Mouse (Mus musculus) T-helper 1 cell (primary cell): ENCODE data around the gene Bace2.

ENCODE experiments used
- in situ Hi-C: fragments of 300-600 bp; cut with MboI, MseI; formaldehyde crosslinking; loops from one replicate; pipeline ENCODE4 v1.15.1; 2025; ENCODE audit warnings: high pct_unique_total_duplicates

Gene Bace2

GRCm38 (mm10) chr16:97401741-97402140, 45.2 kb downstream of the Bace2 start:
- in situ Hi-C loops = loop anchor here (10.0 kb wide), 1 partner anchor 1627 kb away; no protein-coding TSS in a partner anchor

GRCm38 (mm10) chr16:97402213-97402785, 45.8 kb downstream of the Bace2 start:
- in situ Hi-C loops = loop anchor here (10.0 kb wide), 1 partner anchor 1627 kb away; no protein-coding TSS in a partner anchor

- in situ Hi-C loops = loop anchor here (10.0 kb wide), 1 partner anchor 1631 kb away; no protein-coding TSS in a partner anchor
Observed at GRCm38 (mm10) chr16:97405476-97406012, 49.0 kb downstream of the Bace2 start.

DNA sequence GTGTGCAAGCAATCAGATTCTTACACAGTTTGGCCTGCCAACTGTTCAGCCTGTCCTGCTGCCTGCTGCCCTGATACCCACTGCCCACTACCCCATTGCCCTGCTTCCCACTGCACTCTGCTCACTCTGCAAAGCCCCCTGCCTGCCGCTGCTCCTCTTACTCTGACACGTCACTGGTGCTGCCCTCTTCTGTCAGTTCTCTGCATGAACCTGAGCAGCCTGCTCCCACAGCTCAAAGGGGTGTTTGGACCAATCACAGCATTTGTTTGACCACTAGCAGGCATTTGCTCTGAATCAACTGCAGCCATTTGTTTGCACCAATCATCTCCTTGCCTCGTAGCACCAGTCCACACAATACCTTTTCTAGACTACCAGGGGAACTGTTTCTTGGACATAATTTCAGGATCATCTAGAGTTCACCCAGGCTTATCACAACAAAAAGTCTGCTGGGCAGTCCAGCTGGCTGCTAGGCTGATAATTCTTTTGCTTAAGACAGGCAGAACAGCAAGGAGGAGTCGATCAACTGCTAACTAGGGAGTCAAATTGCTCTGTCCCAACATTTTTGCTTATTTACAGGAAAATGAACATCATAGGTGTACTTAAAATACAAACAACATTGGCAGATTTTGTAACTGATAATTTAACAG, 61.5 kb downstream of the Bace2 start:
- in situ Hi-C loops = no loop called here

GRCm38 (mm10) chr16:97418749-97419453, 62.4 kb downstream of the Bace2 start:
- in situ Hi-C loops = no loop called here

DNA sequence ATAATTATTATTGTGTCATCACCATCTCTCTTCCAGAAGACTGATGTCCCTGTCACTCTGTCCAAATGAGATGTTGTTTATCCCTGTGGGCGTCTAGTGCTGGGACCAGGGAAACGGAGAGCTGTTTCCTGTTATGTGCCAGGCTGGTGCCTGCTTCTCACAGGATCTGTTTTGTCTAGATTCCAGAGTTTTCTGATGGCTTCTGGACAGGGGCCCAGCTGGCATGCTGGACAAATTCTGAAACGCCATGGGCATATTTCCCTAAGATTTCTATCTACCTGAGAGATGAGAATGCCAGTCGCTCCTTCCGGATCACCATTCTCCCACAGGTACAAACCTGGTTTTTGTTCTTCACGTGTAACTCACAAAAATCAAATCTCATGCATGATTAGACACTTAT, 65.1 kb downstream of the Bace2 start:
- in situ Hi-C loops = no loop called here

DNA sequence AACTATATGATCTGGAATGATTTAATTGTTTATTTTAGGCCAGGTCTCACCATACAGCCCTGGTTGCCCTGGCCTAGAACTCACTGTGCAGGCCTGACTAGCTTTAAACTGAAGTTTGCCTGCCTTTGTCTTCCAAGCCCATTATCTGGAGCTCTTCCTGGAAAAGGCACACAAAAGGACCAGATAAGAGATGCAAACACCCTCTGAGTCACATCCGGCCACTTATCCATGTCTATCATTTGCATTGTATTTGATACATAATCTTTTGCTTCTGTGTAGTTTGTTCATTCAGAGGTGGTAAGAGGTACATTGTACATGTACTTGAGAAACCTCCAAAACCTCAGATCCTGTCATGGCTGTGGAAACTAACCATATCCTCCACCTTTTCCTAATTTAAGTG, 67.1 kb downstream of the Bace2 start:
- in situ Hi-C loops = no loop called here

- in situ Hi-C loops = no loop called here
Observed at GRCm38 (mm10) chr16:97428026-97428425, 71.5 kb downstream of the Bace2 start.

GRCm38 (mm10) chr16:97430091-97430490, 73.5 kb downstream of the Bace2 start:
- in situ Hi-C loops = no loop called here

DNA sequence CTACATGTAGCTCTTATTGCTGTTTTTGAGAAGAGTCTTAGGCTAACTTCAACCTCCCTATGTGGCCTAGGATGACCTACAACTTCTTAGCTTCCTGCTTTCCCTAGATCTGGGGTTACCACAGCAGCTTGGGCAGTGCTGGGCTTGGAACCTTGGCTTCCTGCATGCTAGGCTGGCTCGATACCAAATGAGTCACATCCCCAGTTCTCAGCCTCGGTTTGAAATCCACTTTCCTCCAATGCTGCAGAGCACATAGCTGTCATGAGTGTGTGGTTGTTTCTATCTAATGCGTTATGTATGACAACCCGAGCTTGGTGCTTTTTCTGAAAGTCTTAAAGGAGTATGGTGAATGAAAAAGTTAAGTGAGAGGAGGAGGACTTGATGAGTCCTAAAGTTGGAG, 74.8 kb downstream of the Bace2 start:
- in situ Hi-C loops = no loop called here

DNA sequence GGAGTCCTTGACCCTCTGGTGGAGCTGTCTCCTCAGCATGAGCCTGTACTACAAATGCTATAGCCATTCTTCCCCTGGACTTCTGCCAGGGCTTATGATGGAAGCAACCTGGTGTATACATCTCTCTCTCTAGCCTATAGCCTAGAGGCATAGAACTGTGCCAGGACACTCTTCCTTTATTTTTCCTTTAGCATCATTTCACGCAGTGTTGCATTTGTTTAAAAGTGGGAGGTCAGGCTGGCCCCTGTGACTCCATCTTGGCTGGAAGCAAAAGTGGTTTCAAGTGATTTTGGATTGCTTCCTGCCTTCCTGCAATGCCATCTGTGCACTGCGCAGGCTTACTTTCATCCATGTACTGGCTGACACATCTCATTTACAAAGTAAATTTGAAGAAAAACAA, 77.7 kb downstream of the Bace2 start:
- in situ Hi-C loops = no loop called here

- in situ Hi-C loops = loop anchor here (5.0 kb wide), 1 partner anchor 150 kb away; no protein-coding TSS in a partner anchor
Observed at GRCm38 (mm10) chr16:97437448-97438056, 81.0 kb downstream of the Bace2 start.

GRCm38 (mm10) chr16:97438191-97438590, 81.6 kb downstream of the Bace2 start:
- in situ Hi-C loops = loop anchor here (5.0 kb wide), 1 partner anchor 149 kb away; no protein-coding TSS in a partner anchor

DNA sequence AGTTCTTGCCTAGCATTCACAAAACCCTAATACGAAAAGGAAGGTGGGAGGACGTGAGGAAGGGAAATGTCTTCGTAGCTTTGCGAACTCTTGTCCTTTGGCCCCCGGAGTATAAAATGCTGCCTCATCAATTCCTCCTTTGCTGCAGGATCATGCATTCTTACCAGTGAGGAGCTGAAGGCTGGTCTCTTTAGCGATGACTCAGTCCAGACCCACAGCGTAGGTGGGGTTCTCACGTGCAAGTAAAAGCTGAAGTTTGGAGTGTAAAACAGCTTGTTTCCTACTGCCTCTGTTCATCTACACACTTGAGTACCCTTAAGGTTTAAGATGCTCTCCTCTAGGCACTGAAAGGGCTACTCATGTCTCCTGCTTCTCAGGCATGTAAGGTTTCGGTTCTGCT, 85.4 kb downstream of the Bace2 start:
- in situ Hi-C loops = no loop called here

- in situ Hi-C loops = no loop called here
Observed at GRCm38 (mm10) chr16:97443670-97444263, 87.2 kb downstream of the Bace2 start.

- in situ Hi-C loops = no loop called here
Observed at GRCm38 (mm10) chr16:97447386-97447785, 90.8 kb downstream of the Bace2 start.

- in situ Hi-C loops = no loop called here
Observed at GRCm38 (mm10) chr16:97459831-97460230, 103.3 kb downstream of the Bace2 start.

- in situ Hi-C loops = no loop called here
Observed at GRCm38 (mm10) chr16:97461271-97461670, 104.7 kb downstream of the Bace2 start.

DNA sequence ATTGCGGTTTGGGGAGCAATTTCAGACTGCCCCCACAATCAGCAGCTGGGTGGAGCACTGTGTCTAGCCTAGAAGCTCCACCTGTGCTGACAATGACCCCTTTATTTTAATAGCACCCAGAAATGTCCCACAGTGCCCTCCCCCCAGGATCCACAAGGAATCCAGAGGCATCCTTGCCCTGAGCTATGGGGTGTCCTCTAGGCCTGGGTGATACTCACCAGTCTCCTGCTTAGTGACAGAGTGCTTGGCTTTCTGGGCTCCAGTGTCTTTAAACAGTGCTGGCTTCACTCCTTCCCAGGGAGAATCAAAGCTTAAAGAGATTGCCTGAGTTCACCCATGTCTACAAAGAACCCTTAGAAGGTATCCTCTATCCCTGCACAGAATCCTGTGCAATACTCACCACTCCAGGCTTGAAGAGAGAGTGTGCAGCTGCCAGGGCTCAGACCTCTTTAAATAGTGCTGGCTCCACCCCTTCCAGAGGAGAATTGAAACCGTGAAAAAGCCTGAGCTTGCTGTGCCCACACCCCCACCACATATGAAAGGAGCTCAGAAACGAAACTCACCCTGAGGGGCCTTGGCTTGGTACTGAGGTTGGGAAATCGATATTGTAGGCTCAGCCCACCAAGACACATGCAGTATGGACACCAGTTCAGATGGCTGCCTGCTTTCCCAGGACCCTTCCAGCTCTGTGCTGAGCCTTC, 106.1 kb downstream of the Bace2 start, which contains the start of gene Mx1:
Gene Mx1, minus strand, starts transcription at position 427 of the 701 bp plus-strand sequence.
- in situ Hi-C loops = no loop called here

GRCm38 (mm10) chr16:97466182-97466957, 109.8 kb downstream of the Bace2 start:
- in situ Hi-C loops = no loop called here
